Mouse (Mus musculus) heart, adult 2 months (tissue): ENCODE data around the gene Nxpe4.

Experiments used
- CTCF ChIP-seq: fragments of 200-600 bp; IDR thresholded peaks from 2 replicates; pipeline ENCODE4 v1.8.1; 2022; ENCODE audit warnings: antibody characterized with exemption, mild to moderate bottlenecking, moderate library complexity
- POLR2A ChIP-seq: fragments of 200-500 bp; IDR thresholded peaks from 2 replicates; pipeline ENCODE4 v1.6.1; 2011; ENCODE audit warnings: mild to moderate bottlenecking, low read depth, low read length, control low read depth; ENCODE audit not compliant: insufficient read depth

- TF ChIP-seq POLR2A (no peak), CTCF (no peak)
Measured at GRCm38 (mm10) chr9:48444821-48445220, 283.0 kb downstream of the Nxpe4 start.
